Mouse (Mus musculus) CH12.LX (cell line): ENCODE measurements at regions not wholly inside any gene's neighbourhood (a gene's known extent, or its start where the extent isn't known, plus 50 kb on each side); places are given as distances from the start of the nearest gene placed in this dataset.

Experiments
- CTCF ChIP-seq, 2 experiments: IDR thresholded peaks in 1 of 2; conservative IDR thresholded peaks in 1 of 2; 2 replicates each; pipeline ENCODE4 v1.5.1; 2011 to 2012; ENCODE audit warnings: low read depth in 2 of 2, low read length in 2 of 2, improper control_type of control experiment in 1 of 2, inconsistent platforms in 1 of 2, mild to moderate bottlenecking in 1 of 2, moderate library complexity in 1 of 2
- EP300 ChIP-seq: IDR thresholded peaks from 2 replicates; pipeline ENCODE4 v1.6.1; 2011; ENCODE audit warnings: low read length, improper control_type of control experiment
- MEF2A ChIP-seq: IDR thresholded peaks from 2 replicates; pipeline ENCODE4 v1.6.1; 2014; ENCODE audit warnings: low read depth, mild to moderate bottlenecking, inconsistent platforms, low read length, improper control_type of control experiment, borderline replicate concordance
- POLR2A ChIP-seq: IDR thresholded peaks from 2 replicates; pipeline ENCODE4 v1.6.1; 2011; ENCODE audit warnings: low read depth, mild to moderate bottlenecking, improper control_type of control experiment, low read length
- SMC3 ChIP-seq: IDR thresholded peaks from 2 replicates; pipeline ENCODE4 v1.6.1; 2011; ENCODE audit warnings: low read depth, low read length, improper control_type of control experiment
- UBTF ChIP-seq: IDR thresholded peaks from 2 replicates; pipeline ENCODE4 v1.6.1; 2012; ENCODE audit warnings: low read depth, mild to moderate bottlenecking, inconsistent platforms, low read length, improper control_type of control experiment, moderate library complexity

DNA sequence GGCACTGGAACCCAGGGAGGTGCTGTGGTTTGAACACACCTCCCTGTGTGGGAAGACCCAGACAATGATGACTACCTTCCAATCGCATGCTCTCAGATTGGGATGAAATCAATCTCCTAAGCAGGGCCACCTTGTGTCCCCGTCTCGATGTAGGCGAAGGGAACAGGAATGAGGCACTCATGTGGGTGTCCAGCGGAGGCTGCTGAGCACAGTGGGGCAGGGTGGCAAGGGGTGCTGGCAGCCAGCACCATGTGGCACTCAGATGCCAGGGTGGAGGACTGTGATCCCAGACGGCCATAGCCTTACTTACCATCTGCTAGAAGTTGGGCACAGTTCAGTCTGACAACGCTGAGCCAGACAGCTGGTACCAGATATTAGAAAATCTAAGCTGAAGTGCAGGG lies 137.2 kb upstream of the Sox11 start:
- TF ChIP-seq CTCF (conservative IDR thresholded peaks at IDR 0.05 in 1 of 2, IDR thresholded peaks at IDR 0.05 in 1 of 2; ENCODE audit: low read depth in 2 of 2, low read length in 2 of 2) (no peak), MEF2A (no peak), SMC3 (no peak), EP300 (no peak), POLR2A (no peak), UBTF (no peak)
